Mouse (Mus musculus) lung, embryonic 14.5 days (tissue): ENCODE results near the gene Gm49450. TPM values are rescaled to one million over a fixed set of nuclear protein-coding genes. Genes with fewer than 3 reads are reported as not detected.
"Not testable (repeated sequence)": the region's sequence is repeated elsewhere in the genome, so short reads cannot be mapped to it uniquely, and the experiment has no call there.

Experiments used
- ATAC-seq: fragments of 200-750 bp; cut with Nextera tagmentation; 2 replicates; pipeline ENCODE4 v1.8.0; 2017; ENCODE audit warnings: mild to moderate bottlenecking, moderate TSS enrichment, moderate library complexity; ENCODE audit not compliant: insufficient read depth
- DNase-seq: peaks from one replicate; pipeline ENCODE4 v3.0.0-alpha.2; 2015
- H3K27ac ChIP-seq: fragments of 300-500 bp; sonication (generic); 2 replicates; pipeline ENCODE4 v1.5.1; 2014; ENCODE audit warnings: low read depth, mild to moderate bottlenecking, moderate library complexity
- H3K27me3 ChIP-seq: fragments of 300-500 bp; sonication (generic); 2 replicates; pipeline ENCODE4 v1.6.1; 2014; ENCODE audit warnings: low read length, control low read depth; ENCODE audit not compliant: insufficient read depth
- H3K36me3 ChIP-seq: fragments of 300-500 bp; sonication (generic); 2 replicates; pipeline ENCODE4 v1.6.1; 2014; ENCODE audit warnings: control low read depth; ENCODE audit not compliant: insufficient read depth
- H3K4me1 ChIP-seq: fragments of 300-500 bp; sonication (generic); 2 replicates; pipeline ENCODE4 v1.6.1; 2014; ENCODE audit warnings: antibody characterized with exemption, control low read depth; ENCODE audit not compliant: insufficient read depth
- H3K4me2 ChIP-seq: fragments of 300-500 bp; sonication (generic); 2 replicates; pipeline ENCODE4 v1.6.1; 2014; ENCODE audit warnings: mild to moderate bottlenecking
- H3K4me3 ChIP-seq: fragments of 300-500 bp; sonication (generic); 2 replicates; pipeline ENCODE4 v1.5.1; 2014; ENCODE audit warnings: low read depth, low read length
- H3K9ac ChIP-seq: fragments of 300-500 bp; sonication (generic); 2 replicates; pipeline ENCODE4 v1.6.1; 2014
- H3K9me3 ChIP-seq: fragments of 300-500 bp; sonication (generic); 2 replicates; pipeline ENCODE4 v1.6.1; 2016; ENCODE audit warnings: low read depth, low read length, control low read depth
- CTCF ChIP-seq: IDR thresholded peaks from 2 replicates; pipeline ENCODE4 v1.5.1; 2016; ENCODE audit warnings: antibody characterized with exemption, low read depth
- WGBS: fragments of 180-500 bp; shearing (Covaris S2); extraction: QIAGEN DNeasy Blood & Tissue Kit; methylation state at CpG from one replicate; pipeline ENCODE4 v1.1.7; 2014; 5-methylcytosine and 5-hydroxymethylcytosine counted together
- polyA plus RNA-seq: library from polyadenylated mRNA; unstranded; fragments of >200 nt; fragmentation: Nextera tagmentation; extraction: Ambion mirVana; gene quantifications from 2 replicates; pipeline ENCODE4 v1.2.1, GENCODE M21; 2014

Gm49450 gene
- polyA plus RNA-seq, 1 experiment from 2014 or later, result not detected

DNA sequence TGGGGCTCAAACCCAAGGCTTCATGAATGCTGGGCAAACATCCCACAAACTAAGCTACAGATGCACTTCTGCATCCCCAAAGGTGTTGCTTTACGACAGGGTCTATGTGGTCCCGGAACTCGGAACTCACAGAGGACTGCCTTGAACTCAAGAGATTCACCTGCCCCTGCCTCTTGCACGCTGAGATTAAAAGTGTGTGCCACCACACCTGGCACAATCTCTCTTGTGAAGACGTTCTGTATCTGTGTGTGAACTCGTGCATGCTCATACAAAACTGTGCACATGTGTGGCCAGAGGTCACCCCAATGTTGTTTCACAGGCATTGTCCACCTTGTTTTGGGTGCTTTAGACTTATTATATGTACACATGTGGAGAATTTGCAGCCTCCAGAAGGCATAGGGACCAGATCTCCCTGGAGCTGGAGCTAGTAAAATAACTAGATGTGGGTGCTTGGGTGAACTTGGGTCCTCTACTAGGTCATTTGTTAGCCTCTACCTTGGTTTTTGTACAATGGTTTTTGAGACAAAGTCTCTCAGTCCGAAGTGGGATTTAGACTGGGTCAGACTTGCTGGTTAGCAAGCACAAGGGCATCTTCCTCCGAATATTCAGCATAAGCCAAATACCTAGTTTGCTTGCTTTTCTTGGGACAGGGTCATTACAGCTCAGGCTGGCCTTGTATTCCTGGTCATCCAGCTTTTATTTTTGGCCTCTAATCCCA, 23.2 kb downstream of the Gm49450 start:
- Histone ChIP-seq H3K4me2 (no peak overlapping the region), H3K4me3 (no peak overlapping the region), H3K9ac (0 out of 2 replicates have a peak overlapping the region, but pooled peaks have one; percentile 13), H3K9me3 (no peaks in the 10 kb centered on the region), H3K36me3 (peaks cover 18% of the 10 kb centered on the region), H3K27me3 (no peaks in the 10 kb centered on the region), H3K4me1 (peaks cover 1% of the 10 kb centered on the region; the same call in 1 of the 2 replicates), H3K27ac (no peak overlapping the region)
- no peak for TF ChIP-seq CTCF
- 37% methylated on average over 8 of the region's 8 CpGs for WGBS
- ATAC-seq (no peak), DNase-seq (no peak)

DNA sequence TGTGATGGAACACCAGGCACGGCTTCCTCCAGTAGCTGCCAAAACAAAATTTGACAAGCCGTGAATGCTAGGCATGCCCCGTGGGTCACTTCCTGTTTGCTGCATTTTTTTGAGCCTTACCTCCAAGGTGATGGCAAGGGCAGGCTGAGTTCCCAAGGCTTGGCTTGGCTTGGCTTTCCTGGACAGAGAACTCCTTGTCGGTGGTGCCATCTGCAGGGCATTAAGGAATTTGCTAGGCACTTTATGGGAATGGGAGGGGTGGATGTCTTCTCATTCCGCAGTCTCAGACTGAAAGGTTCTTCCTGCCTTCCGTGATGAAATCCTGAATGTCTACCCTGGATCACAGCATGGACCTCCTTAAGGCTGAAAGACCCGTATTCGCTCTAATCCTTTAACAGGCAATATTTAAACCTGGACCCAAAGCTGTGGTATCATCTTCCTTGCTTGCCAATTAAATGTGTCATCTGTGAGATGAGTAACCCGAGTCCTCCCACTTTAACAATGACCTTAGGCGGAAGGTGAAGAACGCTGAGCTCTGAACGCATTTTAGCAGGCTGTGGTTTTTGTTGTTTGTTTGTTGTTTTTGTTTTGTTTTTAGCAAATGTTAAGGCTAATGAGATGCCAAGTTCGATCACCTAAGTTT, 24.6 kb downstream of the Gm49450 start:
- no peak overlapping the region for H3K27ac ChIP-seq
- TF ChIP-seq CTCF, result peak; percentile 81
- 13% methylated on average over 13 of the region's 13 CpGs for WGBS
- no peaks in the 10 kb centered on the region for H3K27me3 ChIP-seq
- ATAC-seq (peak; percentile 69), DNase-seq (peak; percentile 90)
- H3K9me3 ChIP-seq, result no peaks in the 10 kb centered on the region
- no peaks in the 10 kb centered on the region for H3K4me1 ChIP-seq
- no peak overlapping the region for H3K9ac ChIP-seq
- H3K4me3 ChIP-seq, result no peak overlapping the region
- peaks cover 18% of the 10 kb centered on the region for H3K36me3 ChIP-seq
- H3K4me2 ChIP-seq, result 0 out of 2 replicates have a peak overlapping the region, but pooled peaks have one; percentile 15

DNA sequence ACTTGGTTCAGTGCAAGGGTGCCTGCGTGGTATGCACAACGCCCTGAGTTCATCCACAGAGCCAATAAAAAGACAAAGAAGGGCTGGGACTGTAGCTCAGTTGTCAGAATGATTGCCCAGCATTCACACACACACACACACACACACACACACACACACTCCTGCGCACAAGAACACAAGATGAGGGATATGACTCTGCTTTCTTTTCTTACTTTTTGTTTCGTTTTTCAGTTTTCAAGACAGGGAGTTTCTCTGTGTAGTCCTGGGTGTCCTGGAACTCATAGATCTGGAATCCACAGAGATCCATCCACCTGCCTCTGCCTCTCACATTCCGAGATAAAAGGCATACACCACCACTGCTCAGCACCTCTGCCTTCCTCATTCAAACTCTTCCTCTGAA, 25.8 kb downstream of the Gm49450 start:
- 79% methylated on average over 5 of the region's 5 CpGs for whole genome bisulfite sequencing
- peaks cover 13% of the 10 kb centered on the region for H3K36me3 ChIP-seq

DNA sequence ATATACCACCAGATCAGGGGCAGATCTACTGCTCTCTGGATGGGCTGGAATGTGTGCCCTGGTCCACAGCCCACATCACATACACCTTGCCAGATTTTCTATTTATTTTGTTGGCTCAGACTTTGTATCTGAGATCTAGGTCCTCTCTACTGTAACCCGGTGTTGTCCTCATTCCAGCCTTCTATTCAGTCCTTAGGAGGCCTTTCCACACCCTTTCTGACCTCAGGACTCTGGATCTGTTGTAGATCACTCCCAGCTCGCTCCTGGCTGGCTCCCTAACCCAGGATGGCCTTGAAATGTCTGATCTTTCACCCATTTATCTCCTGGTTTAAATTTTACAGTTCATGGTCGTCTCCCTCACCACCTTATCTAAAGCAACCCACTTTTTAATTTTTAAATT, 28.7 kb downstream of the Gm49450 start:
- Histone ChIP-seq H3K36me3 (no peaks in the 10 kb centered on the region), H3K9ac (no peak overlapping the region), H3K4me1 (no peaks in the 10 kb centered on the region), H3K4me2 (no peak overlapping the region), H3K27me3 (no peaks in the 10 kb centered on the region), H3K4me3 (no peak overlapping the region), H3K9me3 (no peaks in the 10 kb centered on the region), H3K27ac (no peak overlapping the region)
- DNase-seq (no peak), ATAC-seq (no peak)
- no peak for TF ChIP-seq CTCF
- WGBS, result 54% methylated on average over 3 of the region's 3 CpGs

More for the DNA sequence above, 25.8 kb downstream of the Gm49450 start:
- no peak overlapping the region for H3K4me2 ChIP-seq
- H3K4me1 ChIP-seq, result no peaks in the 10 kb centered on the region
- DNase-seq, result no peak
- no peak overlapping the region for H3K4me3 ChIP-seq
- no peak overlapping the region for H3K27ac ChIP-seq
- no peaks in the 10 kb centered on the region for H3K27me3 ChIP-seq
- no peak overlapping the region for H3K9ac ChIP-seq
- H3K9me3 ChIP-seq, result no peaks in the 10 kb centered on the region
- ATAC-seq, result no peak
- TF ChIP-seq CTCF, result no peak

DNA sequence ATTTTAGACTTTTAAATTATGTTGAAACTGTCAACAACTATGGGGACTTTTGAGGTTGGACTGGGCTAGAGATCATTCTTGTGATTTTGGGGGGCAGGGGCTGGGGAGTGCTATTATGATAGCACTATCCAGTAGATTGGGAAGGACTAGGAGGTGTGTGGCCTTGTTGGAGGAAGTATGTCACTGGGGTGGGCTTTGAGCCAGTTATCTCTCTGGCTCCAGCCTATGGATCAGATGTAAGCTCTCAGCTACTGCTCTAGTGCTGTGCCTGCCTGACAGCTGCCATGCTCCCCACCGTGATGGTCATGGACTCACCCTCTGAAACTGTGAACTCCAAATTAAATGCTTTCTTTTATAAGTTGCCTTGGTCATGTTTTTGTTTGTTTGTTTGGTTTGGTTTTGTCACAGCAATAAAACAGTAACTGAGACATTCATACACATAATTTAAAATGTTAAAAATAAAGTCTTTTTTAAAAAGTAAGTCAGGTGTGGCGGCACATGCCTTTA, 30.3 kb downstream of the Gm49450 start:
- ATAC-seq (no peak), DNase-seq (no peak)
- H3K27me3 ChIP-seq, result no peaks in the 10 kb centered on the region
- H3K4me3 ChIP-seq, result no peak overlapping the region
- no peak overlapping the region for H3K9ac ChIP-seq
- H3K27ac ChIP-seq, result no peak overlapping the region
- 66% methylated on average over 2 of the region's 2 CpGs for WGBS
- no peak for TF ChIP-seq CTCF
- H3K36me3 ChIP-seq, result no peaks in the 10 kb centered on the region
- H3K9me3 ChIP-seq, result no peaks in the 10 kb centered on the region
- H3K4me2 ChIP-seq, result no peak overlapping the region
- H3K4me1 ChIP-seq, result no peaks in the 10 kb centered on the region

DNA sequence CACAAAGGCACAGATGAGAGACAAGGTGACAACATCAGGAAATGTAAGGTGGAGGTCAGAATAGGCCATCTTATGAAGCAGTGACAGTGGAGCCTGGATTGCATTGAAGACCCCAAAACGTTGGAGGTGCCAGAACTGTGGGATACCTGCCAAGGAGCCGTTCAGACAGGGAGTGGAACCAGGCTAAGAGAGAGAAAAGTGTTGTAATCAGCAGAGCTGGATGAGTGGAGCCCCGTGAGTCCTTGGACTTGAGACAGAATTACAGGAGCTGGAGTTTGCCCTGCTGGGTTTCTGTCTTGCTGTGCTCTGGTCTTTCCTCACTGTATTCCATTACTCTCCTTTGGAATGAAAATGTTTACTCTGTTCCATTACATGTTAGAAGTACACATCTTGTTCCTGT, 30.8 kb downstream of the Gm49450 start:
- Histone ChIP-seq H3K27ac (no peak overlapping the region), H3K4me1 (no peaks in the 10 kb centered on the region), H3K4me3 (no peak overlapping the region), H3K9me3 (no peaks in the 10 kb centered on the region), H3K4me2 (no peak overlapping the region), H3K27me3 (no peaks in the 10 kb centered on the region), H3K36me3 (no peaks in the 10 kb centered on the region), H3K9ac (no peak overlapping the region)
- no peak for ATAC-seq
- no peak for DNase-seq
- no peak for TF ChIP-seq CTCF
- 30% methylated on average over 3 of the region's 3 CpGs for WGBS

DNA sequence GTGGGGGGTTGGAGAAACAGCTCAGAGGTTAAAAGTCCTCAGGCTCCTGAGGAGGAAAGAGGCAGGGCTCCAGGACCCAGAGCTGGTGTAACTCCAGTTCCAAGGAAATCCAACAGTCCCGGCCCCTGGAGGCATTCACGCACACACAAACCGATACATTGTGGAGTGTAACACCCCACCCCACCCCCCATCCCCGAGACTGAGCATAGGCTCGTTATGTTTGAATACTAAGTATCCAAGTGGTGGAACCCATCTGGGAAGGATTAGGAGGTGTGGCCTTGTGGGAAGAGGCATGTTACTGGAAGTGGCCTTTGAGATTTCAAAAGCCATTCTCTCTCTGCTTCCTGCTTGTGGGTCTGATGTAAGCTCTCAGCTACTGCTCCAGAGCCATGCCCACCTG, 31.8 kb downstream of the Gm49450 start:
- Histone ChIP-seq H3K4me1 (no peaks in the 10 kb centered on the region; the same call in 1 of the 2 replicates), H3K27ac (no peak overlapping the region), H3K9ac (no peak overlapping the region), H3K4me2 (no peak overlapping the region), H3K9me3 (no peaks in the 10 kb centered on the region), H3K4me3 (no peak overlapping the region), H3K36me3 (no peaks in the 10 kb centered on the region), H3K27me3 (no peaks in the 10 kb centered on the region)
- ATAC-seq (no peak), DNase-seq (no peak)
- TF ChIP-seq CTCF, result no peak
- 79% methylated on average over 5 of the region's 5 CpGs for whole genome bisulfite sequencing

DNA sequence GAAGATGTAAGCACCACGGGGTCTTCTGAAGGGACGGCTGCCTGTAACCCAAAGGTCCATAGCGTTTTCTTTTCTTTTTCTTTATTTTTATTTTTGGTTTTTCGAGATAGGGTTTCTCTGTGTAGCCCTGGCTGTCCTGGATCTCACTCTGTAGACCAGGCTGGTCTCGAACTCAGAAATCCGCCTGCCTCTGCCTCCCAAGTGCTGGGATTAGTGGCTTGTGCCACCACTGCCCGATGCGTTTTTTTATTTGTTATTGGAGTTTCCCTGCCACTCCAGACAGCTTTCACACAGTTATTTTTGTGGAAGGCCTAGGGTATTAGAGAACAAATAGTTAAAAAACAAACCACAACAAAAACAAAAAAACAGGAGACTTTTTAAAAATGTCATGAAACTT, 34.9 kb downstream of the Gm49450 start:
- DNase-seq, H3K9me3 ChIP-seq, H3K4me1 ChIP-seq, ATAC-seq, H3K36me3 ChIP-seq, H3K27me3 ChIP-seq: not testable (repeated sequence)
- Histone ChIP-seq H3K9ac (peak overlapping the region; percentile 45), H3K27ac (peak overlapping the region; percentile 78), H3K4me2 (peak overlapping the region; percentile 86), H3K4me3 (peak overlapping the region; percentile 86)
- 22% methylated on average over 8 of the region's 8 CpGs for WGBS
